Mouse (Mus musculus): ENCODE measurements around the gene Traf7.

DNA sequence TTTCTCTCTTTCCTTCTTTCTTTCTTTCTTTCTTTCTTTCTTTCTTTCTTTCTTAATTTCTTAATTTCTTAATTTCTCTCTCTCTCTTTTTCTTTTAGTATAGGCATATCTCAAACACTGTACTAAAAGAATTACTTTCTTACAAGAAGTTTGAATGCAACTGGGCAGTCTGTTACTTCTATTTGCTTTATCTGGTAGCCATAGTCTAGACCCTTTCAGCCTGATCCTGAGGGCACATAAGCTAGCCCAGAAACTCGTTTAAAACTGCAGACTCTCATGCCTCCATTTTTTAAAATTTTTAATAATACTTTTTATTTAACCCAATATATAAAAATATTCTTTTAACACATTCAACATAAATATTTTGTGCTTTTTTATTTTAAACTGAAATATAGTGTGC, 48.3 kb downstream of the Traf7 start:
- no peak for TF ChIP-seq CTCF (IDR thresholded peaks at IDR 0.05; ENCODE audit: extremely low read depth, insufficient read length, insufficient replicate concordance, low read depth, low read length)
- no peak for TF ChIP-seq POLR2A (IDR thresholded peaks at IDR 0.05; ENCODE audit: low read depth, low read length)
